Mouse (Mus musculus): ENCODE results near the gene D17Wsu92e.

DNA sequence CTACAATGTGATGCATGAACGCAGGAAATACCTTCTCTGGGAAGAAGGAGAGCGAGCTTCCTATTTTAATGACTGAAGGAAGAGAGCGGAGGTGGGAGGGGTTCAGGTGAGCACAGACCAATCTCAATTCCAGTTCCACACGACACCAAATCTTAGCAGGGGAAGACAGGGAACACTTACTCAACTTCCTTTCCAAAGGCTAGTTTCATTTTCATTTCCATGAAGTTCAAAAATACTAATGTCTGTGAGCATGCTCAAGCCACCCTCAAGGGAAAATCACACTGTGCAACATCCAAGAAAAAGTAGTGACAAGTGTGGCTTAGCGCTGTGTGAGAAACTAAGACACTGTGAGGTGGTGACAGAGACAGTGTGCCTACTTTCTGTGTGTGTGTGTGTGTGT lies 30.4 kb downstream of the D17Wsu92e start:
- no peak for TF ChIP-seq CTCF (IDR thresholded peaks at IDR 0.05; ENCODE audit: control insufficient read depth, insufficient read depth, low read length)
- TF ChIP-seq POLR2A (IDR thresholded peaks at IDR 0.05; ENCODE audit: borderline replicate concordance, control insufficient read depth, low read depth, low read length): no peak

All from bone marrow, adult 2 months (tissue).